Mouse (Mus musculus) Muller cell, postnatal 12 days (primary cell): ENCODE results near the gene Gm3500.
"Not testable (repeated sequence)": the region's sequence is repeated elsewhere in the genome, so short reads cannot be mapped to it uniquely, and the experiment has no call there.

Experiments
- DNase-seq: peaks from one replicate; pipeline ENCODE4 v3.0.0-alpha.2; 2015; ENCODE audit errors: inconsistent ontology term

The Gm3500 gene

GRCm38 (mm10) chr14:5388949-5389348 is at the start of gene Gm3500:
Gm3500 (minus strand) TSS chr14:5389049.
- not testable (repeated sequence) for DNase-seq

- DNase-seq: not testable (repeated sequence)
These were observed 54.0 kb downstream of the Gm3500 start, which contains the start of gene Gm3542 for GRCm38 (mm10) chr14:5334828-5335227. Gm3542 (minus strand) TSS chr14:5334928.
